Mouse (Mus musculus): ENCODE results near the gene Sat2.
A peak's percentile ranks its signal among the peaks of the same experiment; 100 is the strongest.
"Not testable (repeated sequence)": the region's sequence is repeated elsewhere in the genome, so short reads cannot be mapped to it uniquely, and the experiment has no call there.

Gene Sat2

DNA sequence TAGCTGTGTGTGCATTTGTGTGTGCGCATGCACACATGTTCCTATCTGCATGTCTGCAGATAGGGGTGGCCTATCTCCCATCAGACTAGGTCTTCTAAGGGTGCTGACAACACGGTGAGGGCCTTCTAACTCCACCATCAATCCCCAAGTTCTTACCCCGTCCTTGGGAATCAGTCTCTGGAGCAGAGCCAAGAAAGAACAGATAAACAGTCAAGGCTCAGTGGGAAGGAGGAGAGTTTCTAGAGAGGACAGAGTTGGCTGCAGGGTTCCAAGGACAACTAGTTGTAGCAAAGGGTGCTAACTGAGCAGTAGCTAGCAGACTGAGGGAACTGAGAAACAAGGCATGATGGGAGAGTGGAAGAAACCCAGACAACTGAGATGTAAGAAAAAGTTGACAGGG, 20.1 kb upstream of the Sat2 start:
- no peak for DNase-seq

DNA sequence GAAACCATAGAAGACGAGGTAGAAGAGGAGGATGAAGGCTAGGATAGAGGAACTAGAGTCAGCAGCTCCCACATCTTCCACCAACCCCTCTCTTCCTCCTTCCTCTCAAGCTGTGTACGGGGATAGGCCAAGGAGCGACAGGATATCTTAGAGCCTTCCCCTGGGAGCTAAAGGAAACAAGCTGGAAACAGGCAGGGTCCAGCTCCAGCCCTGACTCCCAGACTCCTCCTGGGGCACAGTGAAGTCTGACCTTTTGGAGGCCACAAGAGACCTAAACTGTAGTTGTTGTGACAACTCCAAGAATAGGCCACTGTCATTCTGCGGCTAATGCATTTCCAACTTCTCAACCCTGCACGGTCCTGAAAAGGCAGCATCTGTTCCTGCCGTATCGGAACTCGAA, 18.3 kb upstream of the Sat2 start:
- DNase-seq = no peak

DNA sequence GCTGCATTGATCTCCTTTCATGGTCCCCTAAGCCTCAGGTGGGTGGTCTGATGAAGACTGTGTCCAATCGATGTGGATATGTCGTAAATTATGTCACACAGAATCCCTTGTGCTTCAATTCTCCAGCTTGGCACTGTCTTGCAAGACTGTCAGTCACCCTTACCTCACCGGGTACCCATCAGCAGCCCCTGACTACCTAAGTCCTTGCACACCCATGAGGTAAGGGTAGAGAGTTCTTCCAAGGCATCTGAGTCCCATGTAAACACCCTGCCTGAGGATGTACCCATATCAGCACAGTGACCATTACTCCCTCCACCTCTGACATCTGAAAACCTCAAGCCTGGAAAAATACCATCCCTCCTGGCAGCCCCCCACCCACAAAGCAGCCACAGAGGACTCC, 17.5 kb upstream of the Sat2 start:
- DNase-seq = no peak

GRCm38 (mm10) chr11:69604795-69605664, 16.8 kb upstream of the Sat2 start:
- DNase-seq = peak; percentile 40

DNA sequence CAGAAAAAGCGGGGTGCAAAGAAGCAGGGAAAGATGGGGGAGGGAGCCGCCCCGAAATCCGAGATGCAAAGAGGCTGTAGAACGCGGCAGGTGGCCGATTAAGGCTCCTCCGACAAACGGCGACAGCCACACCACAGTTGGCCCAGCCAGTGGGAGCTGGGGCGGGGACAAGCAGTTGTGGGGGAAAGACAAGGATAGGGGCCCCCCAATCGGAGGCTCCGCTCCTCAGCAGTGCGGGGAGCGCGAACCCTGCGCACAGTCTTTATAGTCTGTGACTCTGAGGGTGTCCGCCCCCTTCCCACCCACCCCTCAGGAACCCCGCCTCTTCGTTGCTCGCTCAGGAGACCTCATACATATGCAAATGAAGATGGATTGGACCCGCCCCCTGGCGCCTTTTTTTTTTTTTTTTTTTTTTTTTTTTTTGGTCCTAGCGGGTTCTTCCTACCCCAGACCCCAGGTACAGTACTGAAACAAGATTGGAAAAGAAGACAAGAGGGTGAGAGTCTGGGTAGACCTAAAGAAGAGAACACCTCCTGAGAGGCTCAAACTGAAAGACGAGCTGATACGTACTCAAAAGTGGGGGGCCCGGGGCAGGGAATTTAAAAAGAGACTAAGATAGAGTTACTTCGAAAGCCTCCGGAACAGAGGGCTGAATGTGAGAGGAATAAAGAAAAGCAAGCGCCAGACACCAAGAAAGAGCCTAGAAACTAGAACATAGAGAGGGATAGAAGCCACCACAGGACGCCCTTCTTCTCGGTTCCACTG, 15.9 kb upstream of the Sat2 start, which contains the start of gene Atp1b2:
Gene Atp1b2 (minus strand): TSS at position 217 of the 765 bp plus-strand sequence.
- DNase-seq = peak; percentile 83

DNA sequence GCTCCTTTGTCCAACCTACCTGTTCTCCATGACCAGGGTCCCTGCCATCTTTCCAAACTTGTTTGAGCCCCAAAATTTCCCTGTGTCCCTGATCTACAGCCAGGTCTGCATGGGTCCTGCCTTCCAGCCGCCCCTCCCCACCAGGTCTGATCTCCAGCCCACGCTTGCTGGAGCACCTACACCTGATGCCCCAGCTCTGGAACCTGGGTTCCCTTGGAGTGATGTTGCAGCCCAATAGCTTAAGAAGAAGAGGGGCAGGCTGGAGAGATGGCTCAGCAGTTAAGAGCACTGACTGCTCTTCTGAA, 15.4 kb upstream of the Sat2 start:
- no peak for DNase-seq

GRCm38 (mm10) chr11:69606832-69607231, 15.0 kb upstream of the Sat2 start:
- no peak for DNase-seq

GRCm38 (mm10) chr11:69608525-69608924, 13.3 kb upstream of the Sat2 start:
- DNase-seq = no peak

GRCm38 (mm10) chr11:69609416-69609815, 12.4 kb upstream of the Sat2 start:
- no peak for DNase-seq

GRCm38 (mm10) chr11:69610899-69611298, 10.9 kb upstream of the Sat2 start:
- no peak for DNase-seq

DNA sequence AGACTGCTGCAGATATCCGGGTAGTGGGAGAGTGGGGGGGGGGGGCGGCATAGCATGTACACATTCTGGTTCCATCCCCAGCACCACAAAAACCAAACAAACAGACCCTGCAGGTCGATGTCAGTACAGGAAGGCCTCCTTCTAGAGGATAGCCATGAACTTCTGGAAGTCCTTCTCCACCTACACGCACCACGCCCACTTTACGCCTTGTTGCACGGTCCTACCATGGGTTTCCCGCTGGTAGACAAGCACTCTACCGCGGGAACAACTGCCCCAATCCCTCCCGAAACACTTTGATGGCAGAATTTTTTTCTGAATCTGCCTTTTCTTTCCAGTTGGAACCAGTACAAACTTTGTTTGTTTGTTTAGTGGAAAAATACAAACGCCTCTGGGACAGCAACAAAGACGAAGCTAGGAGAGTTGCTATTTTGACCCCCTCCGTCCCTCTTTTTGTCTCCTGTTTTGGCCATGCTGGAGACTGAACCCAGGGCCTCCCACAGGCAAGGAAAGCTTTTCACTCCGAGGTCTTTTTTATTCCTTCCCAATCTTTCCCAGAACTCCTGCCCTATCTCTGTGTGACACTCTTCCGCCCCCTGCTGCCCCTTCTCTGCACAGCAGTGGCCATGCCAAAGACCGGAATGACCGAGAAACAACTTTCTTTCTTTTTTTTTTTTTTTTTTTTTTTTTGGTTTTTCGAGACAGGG, 8.1 kb upstream of the Sat2 start:
- DNase-seq = peak; percentile 54

GRCm38 (mm10) chr11:69614257-69614588, 7.6 kb upstream of the Sat2 start:
- DNase-seq = not testable (repeated sequence)

- no peak for DNase-seq
Observed at GRCm38 (mm10) chr11:69616781-69617180, 5.0 kb upstream of the Sat2 start.

- no peak for DNase-seq
Observed at GRCm38 (mm10) chr11:69617805-69618204, 4.0 kb upstream of the Sat2 start, which contains the start of gene Shbg. Gene Shbg (minus strand): TSS chr11:69617905.

DNA sequence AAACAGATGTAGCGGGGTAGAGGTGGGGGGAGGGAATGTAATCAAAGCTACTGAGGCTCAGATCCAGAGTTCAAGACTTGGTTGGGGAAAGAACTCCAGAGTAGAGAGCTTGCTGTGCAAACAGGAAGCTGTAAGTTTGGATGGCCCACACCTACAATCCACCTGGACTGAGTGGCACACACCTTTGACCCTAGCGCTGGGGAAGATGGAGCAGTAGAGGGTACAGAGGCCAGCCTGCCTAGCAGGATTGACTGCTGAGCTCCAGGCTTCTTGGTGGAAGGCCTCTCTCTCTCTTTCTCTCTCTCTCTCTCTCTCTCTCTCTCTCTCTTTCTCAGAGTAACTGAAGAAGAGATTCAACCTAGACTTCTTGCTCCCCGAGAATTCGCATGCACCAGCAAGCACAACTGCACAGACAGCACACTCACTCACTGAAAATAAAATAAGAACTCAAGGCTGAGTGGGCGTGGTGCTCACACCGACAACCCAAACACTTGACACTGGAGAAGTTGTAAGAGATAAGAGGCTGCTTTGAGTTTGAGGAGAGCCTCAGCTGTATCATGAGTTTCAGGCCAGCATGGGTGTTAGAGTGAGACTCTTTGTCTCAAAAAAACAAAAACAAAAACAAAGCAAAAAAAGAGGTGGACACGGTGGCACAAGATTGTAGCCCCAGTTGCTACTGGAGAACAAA, 1.3 kb upstream of the Sat2 start:
- DNase-seq = no peak

DNA sequence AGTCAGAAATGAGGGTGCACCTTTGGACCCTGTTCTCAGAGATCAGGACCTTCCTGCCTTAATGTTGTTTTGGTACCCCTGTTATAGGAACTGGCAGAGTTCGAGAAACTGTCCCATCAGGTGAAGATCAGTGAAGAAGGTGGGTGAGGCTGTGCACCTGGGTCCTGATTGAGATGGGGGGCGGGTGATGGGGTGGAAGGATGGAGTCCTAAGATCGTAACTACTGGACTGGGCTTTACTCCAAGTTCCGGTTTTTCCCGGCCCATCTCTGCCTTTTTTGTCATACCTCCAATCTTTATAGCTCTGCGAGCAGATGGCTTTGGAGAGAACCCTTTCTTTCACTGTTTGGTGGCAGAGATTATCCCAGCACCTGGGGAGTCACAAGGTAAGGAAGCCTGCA, 582 bp downstream of the Sat2 start:
- DNase-seq = no peak

GRCm38 (mm10) chr11:69623006-69623405, 1.2 kb downstream of the Sat2 start:
- DNase-seq = no peak

DNA sequence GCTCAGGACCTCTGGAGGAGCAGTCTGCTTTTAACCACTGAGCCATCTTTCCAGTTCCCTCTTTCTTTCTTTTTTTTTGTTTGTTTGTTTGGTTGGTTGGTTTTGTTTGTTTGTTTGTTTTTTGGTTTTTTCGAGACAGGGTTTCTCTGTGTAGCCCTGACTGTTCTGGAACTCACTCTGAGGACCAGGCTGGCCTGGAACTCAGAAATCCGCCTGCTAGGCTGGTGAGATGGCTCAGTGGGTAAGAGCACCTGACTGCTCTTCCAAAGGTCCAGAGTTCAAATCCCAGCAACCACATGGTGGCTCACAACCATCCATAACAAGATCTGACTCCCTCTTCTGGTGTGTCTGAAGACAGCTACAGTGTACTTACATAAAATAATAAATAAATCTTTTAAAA, 2.5 kb downstream of the Sat2 start:
- not testable (repeated sequence) for DNase-seq

DNA sequence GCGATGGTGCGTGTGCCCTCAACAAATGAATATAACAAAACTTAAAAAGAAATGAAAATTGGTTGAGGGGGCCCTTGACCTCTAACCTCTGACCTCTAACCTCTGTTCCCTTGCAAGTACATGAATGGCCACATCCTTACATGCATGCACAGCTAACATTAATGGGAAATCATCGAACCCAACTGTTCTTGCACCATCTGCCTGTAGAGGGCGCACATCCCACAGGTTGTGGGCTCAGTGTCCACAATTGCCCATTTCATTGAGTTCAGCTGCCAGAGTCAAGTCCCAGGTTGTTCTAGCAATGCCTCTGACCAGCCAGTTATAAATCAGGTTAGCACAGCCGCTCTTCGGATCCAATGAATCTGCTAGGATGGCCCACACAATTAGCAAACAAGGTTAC, 6.5 kb downstream of the Sat2 start:
- DNase-seq = peak; percentile 53

- no peak for DNase-seq
Observed at GRCm38 (mm10) chr11:69629802-69630201, 8.0 kb downstream of the Sat2 start.

DNA sequence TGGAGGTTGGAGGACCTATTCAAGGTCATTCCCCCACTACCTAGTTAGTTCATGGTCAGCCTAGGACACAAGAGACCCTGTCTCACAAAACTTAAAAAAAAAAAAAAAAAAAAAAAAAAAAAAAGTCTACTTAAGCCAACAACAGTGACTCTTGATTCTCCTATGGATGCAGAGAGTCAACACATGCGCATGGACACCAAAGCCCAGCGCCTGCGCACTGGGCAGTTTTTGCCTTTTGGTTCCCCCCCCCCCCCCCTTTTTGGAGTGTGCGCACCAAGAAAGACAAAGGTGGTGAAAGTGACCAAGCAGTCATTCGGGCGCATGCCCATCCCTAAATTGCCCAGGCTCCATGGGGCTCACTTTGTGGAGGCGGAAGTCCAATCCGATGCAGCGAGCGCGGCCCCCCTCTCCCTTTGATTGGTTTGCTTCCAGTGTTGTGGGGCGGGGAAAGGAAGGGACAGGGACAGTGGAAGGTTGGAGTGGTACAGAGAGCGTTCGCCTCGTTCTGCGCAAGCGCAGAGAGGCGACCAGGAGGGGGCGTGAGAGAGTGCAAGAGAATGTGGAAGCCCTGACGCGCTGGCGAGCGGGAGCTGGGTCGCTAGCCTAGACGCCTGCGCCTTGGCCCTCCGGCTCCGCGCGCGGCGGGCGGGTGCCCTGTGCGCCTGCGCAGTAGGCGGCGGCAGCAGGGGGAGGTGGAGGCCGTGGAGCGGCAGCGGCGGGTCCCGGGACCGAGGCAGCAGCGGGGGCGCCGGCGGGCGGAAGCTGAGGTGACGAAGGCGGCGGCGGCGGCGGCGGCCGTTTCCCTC, 10.7 kb downstream of the Sat2 start, which contains the start of gene Fxr2:
Gene Fxr2 (plus strand): TSS at position 707 of the 806 bp plus-strand sequence.
- DNase-seq = peak; percentile 100

Data from right cerebral cortex, postnatal 25 days (tissue).